Mouse (Mus musculus) MEL (cell line): ENCODE measurements around the gene Soat2. TPM values are rescaled to one million over a fixed set of nuclear protein-coding genes. Genes with fewer than 3 reads are reported as not detected.

Experiments
- DNase-seq: peaks from one replicate; pipeline ENCODE4 v3.0.0; 2011; ENCODE audit warnings: low read depth, low spot score
- H3K27ac ChIP-seq: 2 replicates; pipeline ENCODE4 v1.5.1; 2012; ENCODE audit warnings: low read depth, mild to moderate bottlenecking, control low read depth, low read length, moderate library complexity; ENCODE audit not compliant: control insufficient read depth
- H3K27me3 ChIP-seq, 2 experiments: fragments of 150-350 bp in 1 of 2; sonication (generic) in 1 of 2; 2 replicates each; pipeline ENCODE4 v1.6.1; 2012; ENCODE audit warnings: low read length in 2 of 2, mild to moderate bottlenecking in 2 of 2, improper control_type of control experiment in 1 of 2, moderate library complexity in 1 of 2; ENCODE audit not compliant: insufficient read depth in 2 of 2, control insufficient read depth in 1 of 2
- H3K36me3 ChIP-seq, 2 experiments: 2 replicates each; pipeline ENCODE4 v1.6.1; 2012 to 2014; ENCODE audit warnings: low read length in 2 of 2, improper control_type of control experiment in 1 of 2, inconsistent platforms in 1 of 2, mild to moderate bottlenecking in 1 of 2; ENCODE audit not compliant: insufficient read depth in 2 of 2, control insufficient read depth in 1 of 2
- H3K4me1 ChIP-seq, 2 experiments: fragments of 150-350 bp in 1 of 2; sonication (generic) in 1 of 2; 2 replicates each; pipeline ENCODE4 v1.6.1; 2012; ENCODE audit warnings: low read length in 2 of 2, improper control_type of control experiment in 1 of 2, mild to moderate bottlenecking in 1 of 2; ENCODE audit not compliant: insufficient read depth in 2 of 2, control insufficient read depth in 1 of 2
- H3K4me3 ChIP-seq, 2 experiments: fragments of 150-350 bp in 1 of 2; sonication (generic) in 1 of 2; 2 replicates each; pipeline ENCODE4 v1.5.1; 2012; ENCODE audit warnings: low read depth in 2 of 2, low read length in 2 of 2, mild to moderate bottlenecking in 2 of 2, moderate library complexity in 2 of 2, control low read depth in 1 of 2, improper control_type of control experiment in 1 of 2; ENCODE audit not compliant: control insufficient read depth in 1 of 2, insufficient read depth in 1 of 2
- H3K79me2 ChIP-seq: 2 replicates; pipeline ENCODE4 v1.6.1; 2012; ENCODE audit warnings: mild to moderate bottlenecking, low read length, moderate library complexity; ENCODE audit not compliant: control insufficient read depth, poor library complexity, insufficient read depth
- H3K9ac ChIP-seq: 2 replicates; pipeline ENCODE4 v1.6.1; 2012; ENCODE audit warnings: low read depth, mild to moderate bottlenecking, control low read depth, low read length, moderate library complexity; ENCODE audit not compliant: control insufficient read depth, poor library complexity, severe bottlenecking
- H3K9me3 ChIP-seq: fragments of 150-350 bp; sonication (generic); replicated peaks from 2 replicates; pipeline ENCODE4 v1.6.1; 2012; ENCODE audit warnings: mild to moderate bottlenecking, low read length, improper control_type of control experiment, moderate library complexity; ENCODE audit not compliant: insufficient read depth
- BHLHE40 ChIP-seq: IDR thresholded peaks from 2 replicates; pipeline ENCODE4 v1.6.1; 2012; ENCODE audit warnings: low read depth, mild to moderate bottlenecking, inconsistent platforms, low read length, improper control_type of control experiment, borderline replicate concordance
- CHD1 ChIP-seq: IDR thresholded peaks from 2 replicates; pipeline ENCODE4 v1.6.1; 2012; ENCODE audit warnings: low read depth, mild to moderate bottlenecking, inconsistent platforms, low read length, improper control_type of control experiment
- CHD2 ChIP-seq: IDR thresholded peaks from 2 replicates; pipeline ENCODE4 v1.6.1; 2011; ENCODE audit warnings: low read length, improper control_type of control experiment
- CTCF ChIP-seq, 3 experiments: IDR thresholded peaks in 2 of 3; conservative IDR thresholded peaks in 1 of 3; 2 replicates each; pipeline ENCODE4 v1.5.1; 2011 to 2012; ENCODE audit warnings: low read length in 3 of 3, low read depth in 2 of 3, mild to moderate bottlenecking in 2 of 3, improper control_type of control experiment in 1 of 3, inconsistent platforms in 1 of 3, mixed read lengths in 1 of 3, moderate library complexity in 1 of 3; ENCODE audit not compliant: control insufficient read depth in 1 of 3, insufficient read depth in 1 of 3, poor library complexity in 1 of 3, severe bottlenecking in 1 of 3
- ELF1 ChIP-seq: IDR thresholded peaks from 2 replicates; pipeline ENCODE4 v1.6.1; 2014; ENCODE audit warnings: low read depth, mild to moderate bottlenecking, inconsistent platforms, low read length, improper control_type of control experiment, moderate library complexity
- EP300 ChIP-seq, 2 experiments: IDR thresholded peaks; 2 replicates each; pipeline ENCODE4 v1.6.1; 2011; ENCODE audit warnings: improper control_type of control experiment in 2 of 2, low read length in 2 of 2, low read depth in 1 of 2, mild to moderate bottlenecking in 1 of 2
- ETS1 ChIP-seq: IDR thresholded peaks from 2 replicates; pipeline ENCODE4 v1.6.1; 2012; ENCODE audit warnings: low read depth, mild to moderate bottlenecking, inconsistent platforms, low read length, improper control_type of control experiment, moderate library complexity
- GABPA ChIP-seq: IDR thresholded peaks from 2 replicates; pipeline ENCODE4 v1.6.1; 2012; ENCODE audit warnings: low read depth, mild to moderate bottlenecking, inconsistent platforms, low read length, improper control_type of control experiment, moderate library complexity
- GATA1 ChIP-seq: IDR thresholded peaks from 2 replicates; pipeline ENCODE4 v1.6.1; 2011; ENCODE audit warnings: low read depth, low read length, improper control_type of control experiment
- KAT2A ChIP-seq: conservative IDR thresholded peaks from 2 replicates; pipeline ENCODE4 v1.6.1; 2012; ENCODE audit warnings: low read depth, low read length, improper control_type of control experiment, inconsistent platforms
- MAFK ChIP-seq: IDR thresholded peaks from 2 replicates; pipeline ENCODE4 v1.6.1; 2011; ENCODE audit warnings: low read depth, mild to moderate bottlenecking, low read length, improper control_type of control experiment, borderline replicate concordance
- MEF2A ChIP-seq: IDR thresholded peaks from 2 replicates; pipeline ENCODE4 v1.6.1; 2014; ENCODE audit warnings: low read depth, mild to moderate bottlenecking, inconsistent platforms, low read length, improper control_type of control experiment; ENCODE audit not compliant: poor library complexity, insufficient replicate concordance, severe bottlenecking; ENCODE audit errors: extremely low read depth
- MXI1 ChIP-seq: IDR thresholded peaks from 2 replicates; pipeline ENCODE4 v1.6.1; 2011; ENCODE audit warnings: mild to moderate bottlenecking, low read depth, low read length, improper control_type of control experiment
- MYB ChIP-seq: IDR thresholded peaks from 2 replicates; pipeline ENCODE4 v1.6.1; 2011; ENCODE audit warnings: mild to moderate bottlenecking, low read depth, low read length, improper control_type of control experiment
- MYC ChIP-seq: IDR thresholded peaks from 2 replicates; pipeline ENCODE4 v1.6.1; 2011; ENCODE audit warnings: low read depth, mild to moderate bottlenecking, low read length, improper control_type of control experiment, moderate library complexity
- POLR2AphosphoS2 ChIP-seq: IDR thresholded peaks from 2 replicates; pipeline ENCODE4 v1.6.1; 2011; ENCODE audit warnings: low read length, improper control_type of control experiment
- RCOR1 ChIP-seq: IDR thresholded peaks from 2 replicates; pipeline ENCODE4 v1.6.1; 2012; ENCODE audit warnings: low read depth, mild to moderate bottlenecking, inconsistent platforms, low read length, improper control_type of control experiment
- SMC3 ChIP-seq: IDR thresholded peaks from 2 replicates; pipeline ENCODE4 v1.6.1; 2011; ENCODE audit warnings: low read depth, low read length, improper control_type of control experiment
- TBP ChIP-seq: IDR thresholded peaks from 2 replicates; pipeline ENCODE4 v1.8.0; 2011; ENCODE audit warnings: low read depth, low read length, improper control_type of control experiment
- UBTF ChIP-seq: IDR thresholded peaks from 2 replicates; pipeline ENCODE4 v1.6.1; 2012; ENCODE audit warnings: low read depth, mild to moderate bottlenecking, inconsistent platforms, low read length, improper control_type of control experiment, moderate library complexity, borderline replicate concordance; ENCODE audit not compliant: insufficient read depth
- USF1 ChIP-seq: IDR thresholded peaks from 2 replicates; pipeline ENCODE4 v1.6.1; 2014; ENCODE audit warnings: low read depth, mild to moderate bottlenecking, inconsistent platforms, low read length, improper control_type of control experiment, moderate library complexity
- USF2 ChIP-seq, 2 experiments: IDR thresholded peaks; 2 replicates each; pipeline ENCODE4 v1.6.1; 2011 to 2012; ENCODE audit warnings: improper control_type of control experiment in 2 of 2, low read length in 2 of 2, borderline replicate concordance in 1 of 2, inconsistent platforms in 1 of 2, low read depth in 1 of 2, mild to moderate bottlenecking in 1 of 2; ENCODE audit not compliant: insufficient read depth in 1 of 2
- ZC3H11A ChIP-seq: IDR thresholded peaks from 2 replicates; pipeline ENCODE4 v1.6.1; 2012; ENCODE audit warnings: low read depth, mild to moderate bottlenecking, inconsistent platforms, low read length, improper control_type of control experiment
- ZKSCAN1 ChIP-seq: IDR thresholded peaks from 2 replicates; pipeline ENCODE4 v1.6.1; 2012; ENCODE audit warnings: low read depth, mild to moderate bottlenecking, inconsistent platforms, low read length, improper control_type of control experiment, moderate library complexity
- ZMIZ1 ChIP-seq: IDR thresholded peaks from 2 replicates; pipeline ENCODE4 v1.6.1; 2012; ENCODE audit warnings: low read depth, mild to moderate bottlenecking, inconsistent platforms, low read length, improper control_type of control experiment, moderate library complexity
- polyA plus RNA-seq, 2 experiments: library from polyadenylated mRNA; stranded (reverse) in 1 of 2; unstranded in 1 of 2; fragments of >175 nt in 1 of 2; fragments of >200 nt in 1 of 2; gene quantifications; 2 replicates each; pipeline versions ENCODE4 v1.2.1 to v1.2.4; 2012; ENCODE audit warnings: low replicate concordance in 2 of 2, low read depth in 1 of 2; ENCODE audit not compliant: insufficient read length in 2 of 2, insufficient read depth in 1 of 2, missing spikeins in 1 of 2
- total RNA-seq: library from RNA; depleted of rRNA; stranded (reverse); fragments of 300-350 nt; gene quantifications from 2 replicates; pipeline ENCODE4 v1.2.3, GENCODE M21; 2012

The Soat2 gene
- total and polyA plus RNA-seq, 3 experiments: 20.0 to 44.8 TPM; not detected in 1

DNA sequence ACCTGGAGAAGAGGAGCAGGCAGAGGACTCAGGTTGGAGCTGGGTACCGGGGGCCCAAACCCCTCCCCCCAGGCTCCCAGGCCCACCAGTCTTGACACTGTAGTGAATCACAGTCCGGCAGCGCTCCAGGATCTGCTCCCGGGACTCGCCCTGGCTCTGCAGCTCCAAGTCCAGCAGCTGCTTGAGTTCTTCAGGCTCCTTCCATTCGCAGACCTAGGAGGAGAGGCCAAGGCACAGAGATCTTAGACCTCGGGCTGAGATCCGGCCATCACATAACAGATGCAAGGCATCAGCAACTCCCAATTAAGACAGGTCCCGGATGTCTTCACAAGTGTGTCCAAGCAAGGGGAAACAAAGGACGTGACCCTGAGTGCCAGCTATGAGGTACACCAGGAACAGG is 37.8 kb downstream of the Soat2 start:
- Histone ChIP-seq H3K79me2 (no peaks in the 10 kb centered on the region), H3K27ac (no peak overlapping the region), H3K4me3 (no peak overlapping the region), H3K9ac (no peak overlapping the region), H3K4me1 (0 out of 4 replicates have a peak, but pooled peaks cover 0 to 5% of the 10 kb centered on the region in 2 experiments), H3K27me3 (no peaks in the 10 kb centered on the region), H3K36me3 (no peaks in the 10 kb centered on the region), H3K9me3 (no peaks in the 10 kb centered on the region)
- TF ChIP-seq GATA1 (no peak), ZKSCAN1 (no peak), CHD1 (no peak), USF2 (IDR thresholded peaks at IDR 0.05; ENCODE audit: borderline replicate concordance in 1 of 2, insufficient read depth in 1 of 2, low read depth in 1 of 2, low read length in 2 of 2) (no peak), RCOR1 (no peak), MYC (no peak), SMC3 (no peak), UBTF (no peak), EP300 (IDR thresholded peaks at IDR 0.05; ENCODE audit: low read depth in 1 of 2, low read length in 2 of 2) (no peak), POLR2AphosphoS2 (no peak), ELF1 (no peak), BHLHE40 (no peak), CTCF (IDR thresholded peaks at IDR 0.05 in 2 of 3, conservative IDR thresholded peaks at IDR 0.05 in 1 of 3; ENCODE audit: control insufficient read depth in 1 of 3, insufficient read depth in 1 of 3, low read depth in 2 of 3, low read length in 3 of 3, poor library complexity in 1 of 3, severe bottlenecking in 1 of 3) (no peak), USF1 (no peak), ETS1 (no peak), KAT2A (no peak), CHD2 (no peak), MEF2A (no peak), TBP (no peak), ZMIZ1 (no peak)
- no peak for DNase-seq

DNA sequence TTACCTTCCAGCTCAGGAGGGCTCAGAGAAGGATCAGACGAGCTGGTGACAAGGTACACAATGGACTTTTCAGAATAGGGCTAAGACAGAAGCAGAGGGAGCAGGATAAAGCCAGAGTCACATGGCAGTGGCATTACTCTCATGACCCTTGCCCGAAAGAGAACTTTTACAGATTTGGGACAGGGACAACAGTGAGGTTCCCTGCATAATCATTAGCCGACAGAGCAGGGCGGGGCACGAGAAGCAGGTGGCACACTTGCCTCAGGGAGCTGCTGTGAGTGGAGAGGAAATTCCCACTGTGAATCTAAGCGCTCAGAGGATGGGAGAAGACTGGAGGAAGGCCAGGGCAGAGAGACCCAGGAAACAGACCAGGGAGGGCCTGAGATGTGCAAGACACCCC is 38.6 kb downstream of the Soat2 start:
- Histone ChIP-seq H3K36me3 (no peaks in the 10 kb centered on the region), H3K9me3 (no peaks in the 10 kb centered on the region), H3K79me2 (no peaks in the 10 kb centered on the region), H3K27ac (no peak overlapping the region), H3K9ac (no peak overlapping the region), H3K4me3 (no peak overlapping the region), H3K4me1 (0 out of 4 replicates have a peak, but pooled peaks cover 0 to 7% of the 10 kb centered on the region in 2 experiments), H3K27me3 (no peaks in the 10 kb centered on the region)
- DNase-seq: no peak
- TF ChIP-seq KAT2A: no peak
- no peak for TF ChIP-seq GABPA
- no peak for TF ChIP-seq BHLHE40
- no peak for TF ChIP-seq MYC
- TF ChIP-seq USF2 (IDR thresholded peaks at IDR 0.05; ENCODE audit: borderline replicate concordance in 1 of 2, insufficient read depth in 1 of 2, low read depth in 1 of 2, low read length in 2 of 2): no peak
- TF ChIP-seq MXI1: no peak
- TF ChIP-seq CTCF (IDR thresholded peaks at IDR 0.05 in 2 of 3, conservative IDR thresholded peaks at IDR 0.05 in 1 of 3; ENCODE audit: control insufficient read depth in 1 of 3, insufficient read depth in 1 of 3, low read depth in 2 of 3, low read length in 3 of 3, poor library complexity in 1 of 3, severe bottlenecking in 1 of 3): no peak
- TF ChIP-seq ZC3H11A: no peak
- no peak for TF ChIP-seq MYB
- no peak for TF ChIP-seq ZKSCAN1
- TF ChIP-seq MAFK: no peak
- no peak for TF ChIP-seq RCOR1
- TF ChIP-seq EP300 (IDR thresholded peaks at IDR 0.05; ENCODE audit: low read depth in 1 of 2, low read length in 2 of 2): no peak
